8 mouse cellular contexts compared by ENCODE assay signal in the genomic region with DNA sequence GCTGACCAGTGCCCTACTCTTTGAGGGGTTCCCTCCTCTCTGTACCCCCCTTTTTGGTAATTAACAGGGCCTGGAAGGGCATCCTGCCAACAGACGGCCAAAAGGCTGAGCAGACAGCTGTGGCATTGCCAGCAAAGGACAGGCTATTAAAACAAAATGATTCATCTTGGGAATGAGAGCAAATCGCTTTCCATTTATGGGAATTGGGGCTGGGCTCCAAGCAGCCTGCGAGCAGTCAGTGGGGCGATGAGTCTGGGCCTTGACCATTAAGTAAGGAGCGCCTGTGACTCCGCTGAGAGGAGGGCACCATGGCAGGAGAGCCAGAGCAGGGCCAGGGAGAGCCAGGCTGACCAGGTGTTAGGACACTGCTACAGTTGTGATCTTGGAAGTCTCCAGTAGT. TPM values are rescaled to one million over a fixed set of nuclear protein-coding genes. Genes with fewer than 3 reads are reported as not detected.
DNase-seq lines count a peak whose midpoint lies in the region; ATAC-seq and TF ChIP-seq lines count a peak whose summit lies in the region.

No protein-coding gene starts in this region.

- no peaks in the 10 kb centered on the region for H3K79me2 ChIP-seq in myocyte (ENCODE audit: control insufficient read depth, insufficient read depth)

- H3K4me1 ChIP-seq in hindbrain, embryonic 12.5 days: peaks cover 15% of the 10 kb centered on the region
- peaks cover 5% of the 10 kb centered on the region for H3K4me1 ChIP-seq in hindbrain, embryonic 16.5 days (ENCODE audit: control insufficient read depth, insufficient read depth, low read depth, low read length)
- no peaks in the 10 kb centered on the region for H3K4me1 ChIP-seq in midbrain, embryonic 14.5 days (ENCODE audit: control insufficient read depth, insufficient read depth, low read length)

- no peaks in the 10 kb centered on the region for H3K36me3 ChIP-seq in hindbrain, embryonic 12.5 days
- H3K36me3 ChIP-seq in hindbrain, embryonic 16.5 days (ENCODE audit: control insufficient read depth, insufficient read depth, low read length): no peaks in the 10 kb centered on the region
- no peaks in the 10 kb centered on the region for H3K36me3 ChIP-seq in myocyte (ENCODE audit: control insufficient read depth, insufficient read depth)
- H3K36me3 ChIP-seq in midbrain, embryonic 14.5 days (ENCODE audit: control insufficient read depth, insufficient read depth, low read length): no peaks in the 10 kb centered on the region

- H3K9ac ChIP-seq in hindbrain, embryonic 12.5 days: no peak overlapping the region
- no peak overlapping the region for H3K9ac ChIP-seq in hindbrain, embryonic 16.5 days (ENCODE audit: low read depth, low read length)
- H3K9ac ChIP-seq in midbrain, embryonic 14.5 days (replicated peaks; ENCODE audit: low read length): no peak overlapping the region

- 0 out of 2 replicates have a peak, but pooled peaks cover 3% of the 10 kb centered on the region for H3K27me3 ChIP-seq in hindbrain, embryonic 12.5 days
- H3K27me3 ChIP-seq in hindbrain, embryonic 16.5 days (replicated peaks; ENCODE audit: control insufficient read depth, insufficient read depth, low read length): no peaks in the 10 kb centered on the region
- H3K27me3 ChIP-seq in myocyte (ENCODE audit: control insufficient read depth, insufficient read depth, insufficient read length): no peaks in the 10 kb centered on the region
- H3K27me3 ChIP-seq in midbrain, embryonic 14.5 days (ENCODE audit: control insufficient read depth, insufficient read depth, low read length): no peaks in the 10 kb centered on the region

- H3K9me3 ChIP-seq in hindbrain, embryonic 12.5 days (replicated peaks): no peaks in the 10 kb centered on the region
- H3K9me3 ChIP-seq in hindbrain, embryonic 16.5 days (ENCODE audit: control insufficient read depth, low read length): no peaks in the 10 kb centered on the region
- no peaks in the 10 kb centered on the region for H3K9me3 ChIP-seq in midbrain, embryonic 14.5 days (ENCODE audit: control insufficient read depth, low read length)

- no peak overlapping the region for H3K4me2 ChIP-seq in hindbrain, embryonic 12.5 days (replicated peaks)
- no peak overlapping the region for H3K4me2 ChIP-seq in hindbrain, embryonic 16.5 days (ENCODE audit: low read length)
- peak overlapping the region; percentile 47 for H3K4me2 ChIP-seq in myocyte (ENCODE audit: low read depth)
- H3K4me2 ChIP-seq in midbrain, embryonic 14.5 days (ENCODE audit: low read length): no peak overlapping the region

- no peak for ATAC-seq in hindbrain, embryonic 12.5 days (ENCODE audit: low FRiP score)
- ATAC-seq in hindbrain, embryonic 16.5 days: no peak; the same call in none of the 2 replicates
- no peak for ATAC-seq in midbrain, embryonic 14.5 days (ENCODE audit: low FRiP score, low TSS enrichment)

- TF ChIP-seq POLR2A in myocyte (IDR thresholded peaks at IDR 0.05; ENCODE audit: insufficient read length, low read depth): peak; percentile 69

- H3K4me3 ChIP-seq in hindbrain, embryonic 12.5 days: no peak overlapping the region
- no peak overlapping the region for H3K4me3 ChIP-seq in hindbrain, embryonic 16.5 days (ENCODE audit: low read length)
- no peak overlapping the region for H3K4me3 ChIP-seq in myocyte
- no peak overlapping the region for H3K4me3 ChIP-seq in midbrain, embryonic 14.5 days (replicated peaks; ENCODE audit: low read depth, low read length)

- H3K27ac ChIP-seq in hindbrain, embryonic 12.5 days: peak overlapping the region; percentile 30; the same call in 1 of the 2 replicates
- no peak overlapping the region for H3K27ac ChIP-seq in hindbrain, embryonic 16.5 days (ENCODE audit: low read depth, low read length)
- H3K27ac ChIP-seq in midbrain, embryonic 14.5 days (replicated peaks; ENCODE audit: low read depth, low read length): no peak overlapping the region

- peak; percentile 87 for DNase-seq in adrenal gland, adult 2 months
- DNase-seq in heart, postnatal 4 days: peak; percentile 51
- no peak for DNase-seq in liver
- DNase-seq in midbrain, embryonic 14.5 days: no peak
- DNase-seq in left cerebral cortex, adult 9 months (ENCODE audit: low spot score in 2 of 2): no peak

- WGBS in hindbrain, embryonic 12.5 days: 83% methylated on average over 6 of the region's 6 CpGs
- WGBS in hindbrain, embryonic 16.5 days: 44% methylated on average over 6 of the region's 6 CpGs
- WGBS in midbrain, embryonic 14.5 days: 73% methylated on average over 6 of the region's 6 CpGs

- no peak overlapping the region for H3ac ChIP-seq in myocyte (ENCODE audit: control insufficient read depth, insufficient read length)

TF ChIP-seq in myocyte, 11 proteins besides CTCF, POLR2A, EP300 and RAD21:
- no peak for TF ChIP-seq USF1 (IDR thresholded peaks at IDR 0.05; ENCODE audit: low read depth)
- peak; percentile 58 for TF ChIP-seq TCF12 (IDR thresholded peaks at IDR 0.05; ENCODE audit: insufficient read depth, poor library complexity, severe bottlenecking)
- TF ChIP-seq CEBPB (IDR thresholded peaks at IDR 0.05; ENCODE audit: insufficient read depth, poor library complexity, severe bottlenecking): no peak
- no peak for TF ChIP-seq TCF3 (IDR thresholded peaks at IDR 0.05; ENCODE audit: insufficient read length, low read depth)
- TF ChIP-seq MYOG (IDR thresholded peaks at IDR 0.05; ENCODE audit: control insufficient read depth in 1 of 3, insufficient read depth in 1 of 3, insufficient read length in 2 of 3, low read depth in 2 of 3): peak in 2 of 3 experiments; percentile 60 to 74
- TF ChIP-seq REST (IDR thresholded peaks at IDR 0.05; ENCODE audit: insufficient read depth, insufficient read length): no peak
- TF ChIP-seq POLR2AphosphoS2 (IDR thresholded peaks at IDR 0.05; ENCODE audit: insufficient read length, low read depth): peak; percentile 18
- no peak for TF ChIP-seq E2F4 (IDR thresholded peaks at IDR 0.05; ENCODE audit: insufficient read depth)
- no peak for TF ChIP-seq MAX (IDR thresholded peaks at IDR 0.05; ENCODE audit: low read depth)
- TF ChIP-seq MYOD1 (IDR thresholded peaks at IDR 0.05; ENCODE audit: control insufficient read depth in 1 of 3, insufficient read length in 2 of 3, low read depth in 2 of 3): peak in 2 of 3 experiments; percentile 65
- TF ChIP-seq SRF (IDR thresholded peaks at IDR 0.05; ENCODE audit: control insufficient read depth, insufficient read length, low read depth): peak; percentile 99

RNA-seq across cellular contexts. Expression of a gene that starts 33.5 kb away (rescaled TPM):
- polyA plus RNA-seq in hindbrain, embryonic 12.5 days (2016; fragmentation: Nextera tagmentation; extraction: Ambion mirVana): 12.2 and 16.3 TPM in 2 replicates
- polyA plus RNA-seq in hindbrain, embryonic 16.5 days (2015; fragmentation: Nextera tagmentation; extraction: Ambion mirVana): 13.6 and 14.7 TPM in 2 replicates
- total RNA-seq in adrenal gland, adult 2 months (2021): 10 to 100 TPM; 24.9 to 39.7 TPM
- polyA plus RNA-seq in adrenal gland, adult 2 months (2012; rRNA removed): 4.2 and 4.5 TPM in 2 replicates
- total RNA-seq in heart, postnatal 4 days (2021): 10 to 100 TPM; 32.4 to 37.4 TPM
- 28.1 TPM for polyA plus RNA-seq in myocyte (2012; fragmentation: generic; extraction: Trizol)
- polyA plus RNA-seq in midbrain, embryonic 14.5 days (2014; fragmentation: Nextera tagmentation; extraction: Ambion mirVana): 14.1 and 15.6 TPM in 2 replicates

Comparison
In these comparisons a context has a peak if more than half of its experiments do, and no peak if none do; other contexts are left out.
1. DNase-seq: peak in adrenal gland, adult 2 months (single experiment) and heart, postnatal 4 days (single experiment); none in liver (single experiment), midbrain, embryonic 14.5 days (single experiment) and left cerebral cortex, adult 9 months (0 of 2).